8 mouse cellular contexts compared by ENCODE assay signal in the genomic region with DNA sequence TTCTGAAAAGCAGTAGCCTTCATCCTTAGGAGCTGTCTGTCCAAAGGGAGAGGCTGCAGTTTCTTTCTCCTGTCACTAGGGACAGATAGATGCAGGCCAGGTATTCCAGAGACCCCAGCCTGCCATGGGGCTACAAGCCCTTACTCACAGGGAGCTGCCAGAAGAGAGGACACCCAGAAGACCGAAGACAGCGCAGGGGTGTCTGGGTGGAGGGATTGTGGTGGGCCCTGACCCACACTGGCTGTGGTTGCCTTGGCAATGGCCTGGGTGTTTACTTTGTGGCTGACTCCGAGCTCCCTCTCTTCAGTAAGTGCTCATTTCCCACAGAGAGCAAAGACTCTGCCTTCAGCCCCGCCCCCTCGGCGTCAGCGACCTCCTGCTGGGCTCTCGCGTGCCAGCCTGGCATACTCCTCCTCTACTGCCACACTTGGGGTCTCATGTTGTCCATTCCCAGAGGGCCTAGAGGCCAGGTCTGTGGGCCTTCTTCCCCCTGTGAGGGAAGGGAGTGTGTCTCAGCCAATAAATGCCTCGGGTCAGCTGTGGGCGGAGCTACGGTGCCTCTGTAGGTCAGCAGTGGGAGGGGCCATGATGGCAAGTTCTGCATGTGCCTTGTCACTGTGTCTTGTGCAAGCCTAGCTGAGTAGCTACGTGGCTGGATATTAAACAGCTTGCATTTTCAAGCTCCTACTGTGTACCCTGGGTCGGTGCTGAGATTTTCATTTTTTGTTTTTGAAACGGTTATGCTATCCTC. TPM values are rescaled to one million over a fixed set of nuclear protein-coding genes. Genes with fewer than 3 reads are reported as not detected.
A peak's percentile ranks its signal among the peaks of the same experiment; 100 is the strongest.
DNase-seq lines count a peak whose midpoint lies in the region; ATAC-seq and TF ChIP-seq lines count a peak whose summit lies in the region.

No protein-coding gene starts in this region.

- peak overlapping the region; percentile 58 for H3K4me2 ChIP-seq in intestine, embryonic 15.5 days (replicated peaks)
- H3K4me2 ChIP-seq in liver, postnatal 0 days (ENCODE audit: low read depth, low read length): peak overlapping the region; percentile 73
- peak overlapping the region; percentile 63 for H3K4me2 ChIP-seq in neural tube, embryonic 12.5 days (replicated peaks)

- peak; percentile 49; the same call in 1 of the 2 replicates for TF ChIP-seq EP300 in liver, postnatal 0 days (IDR thresholded peaks at IDR 0.05; ENCODE audit: low read depth)

- 0 out of 2 replicates have a peak overlapping the region, but pooled peaks have one; percentile 12 for H3K9ac ChIP-seq in intestine, embryonic 15.5 days
- H3K9ac ChIP-seq in liver, postnatal 0 days (replicated peaks): peak overlapping the region; percentile 64
- 0 out of 2 replicates have a peak overlapping the region, but pooled peaks have one; percentile 35 for H3K9ac ChIP-seq in neural tube, embryonic 12.5 days

- WGBS in intestine, embryonic 15.5 days: 2% methylated on average over 15 of the region's 15 CpGs
- WGBS in liver, postnatal 0 days (ENCODE audit: insufficient replicate concordance): 0% methylated on average over 15 of the region's 15 CpGs
- WGBS in neural tube, embryonic 12.5 days: 5% methylated on average over 15 of the region's 15 CpGs

- no peaks in the 10 kb centered on the region for H3K36me3 ChIP-seq in intestine, embryonic 15.5 days
- H3K36me3 ChIP-seq in liver, postnatal 0 days (replicated peaks; ENCODE audit: insufficient read depth, low read length): no peaks in the 10 kb centered on the region; the same call in 1 of the 2 replicates
- no peaks in the 10 kb centered on the region for H3K36me3 ChIP-seq in neural tube, embryonic 12.5 days

- TF ChIP-seq CTCF in cortical plate, adult 2 months (IDR thresholded peaks at IDR 0.05; ENCODE audit: extremely low read depth, insufficient read depth, low read length): no peak
- TF ChIP-seq CTCF in liver, postnatal 0 days (IDR thresholded peaks at IDR 0.05; ENCODE audit: low read depth): peak; percentile 70

- H3K4me3 ChIP-seq in cortical plate, adult 2 months (ENCODE audit: insufficient read depth, low read length): 0 out of 2 replicates have a peak overlapping the region, but pooled peaks have one; percentile 7
- peak overlapping the region; percentile 36 for H3K4me3 ChIP-seq in intestine, embryonic 15.5 days (replicated peaks)
- H3K4me3 ChIP-seq in liver, postnatal 0 days (ENCODE audit: low read depth, low read length): peak overlapping the region; percentile 53
- H3K4me3 ChIP-seq in neural tube, embryonic 12.5 days: peak overlapping the region; percentile 32

- H3K27me3 ChIP-seq in intestine, embryonic 15.5 days (replicated peaks): no peaks in the 10 kb centered on the region
- H3K27me3 ChIP-seq in liver, postnatal 0 days (ENCODE audit: insufficient read depth, low read length): no peaks in the 10 kb centered on the region
- H3K27me3 ChIP-seq in neural tube, embryonic 12.5 days (replicated peaks): peaks cover 19% of the 10 kb centered on the region

- H3K27ac ChIP-seq in cortical plate, adult 2 months (ENCODE audit: insufficient read depth, low read length): peak overlapping the region; percentile 52; the same call in 1 of the 2 replicates
- peak overlapping the region; percentile 82 for H3K27ac ChIP-seq in intestine, embryonic 15.5 days
- H3K27ac ChIP-seq in liver, postnatal 0 days (ENCODE audit: low read depth): peak overlapping the region; percentile 100
- no peak overlapping the region for H3K27ac ChIP-seq in neural tube, embryonic 12.5 days

- intact Hi-C loops in gastrocnemius, postnatal 36 days (cut with DNase I): no loop called here

- ATAC-seq in intestine, embryonic 15.5 days: peak; percentile 85
- peak; percentile 81 for ATAC-seq in liver, postnatal 0 days
- peak; percentile 77 for ATAC-seq in neural tube, embryonic 12.5 days (ENCODE audit: low FRiP score, low read depth)

- H3K9me3 ChIP-seq in intestine, embryonic 15.5 days: no peaks in the 10 kb centered on the region
- no peaks in the 10 kb centered on the region for H3K9me3 ChIP-seq in liver, postnatal 0 days (ENCODE audit: low read length)
- H3K9me3 ChIP-seq in neural tube, embryonic 12.5 days: no peaks in the 10 kb centered on the region

- peaks cover 4% of the 10 kb centered on the region for H3K4me1 ChIP-seq in cortical plate, adult 2 months (ENCODE audit: control insufficient read depth, insufficient read depth, low read length)
- H3K4me1 ChIP-seq in intestine, embryonic 15.5 days (replicated peaks): peaks cover 53% of the 10 kb centered on the region
- peaks cover 66% of the 10 kb centered on the region for H3K4me1 ChIP-seq in liver, postnatal 0 days (ENCODE audit: insufficient read depth)
- peaks cover 29% of the 10 kb centered on the region for H3K4me1 ChIP-seq in neural tube, embryonic 12.5 days

- TF ChIP-seq POLR2A in cortical plate, adult 2 months (IDR thresholded peaks at IDR 0.05; ENCODE audit: extremely low read depth, insufficient read depth, low read length): no peak

- peak; percentile 58 to 62 for DNase-seq in right cerebral cortex, postnatal 10 days (ENCODE audit: low spot score in 2 of 2)
- DNase-seq in right cerebral cortex, postnatal 25 days: no peak
- peak; percentile 78 to 79 for DNase-seq in gastrocnemius, postnatal 36 days
- peak; percentile 96 for DNase-seq in liver, postnatal 0 days
- peak; percentile 83 for DNase-seq in thymus, postnatal 25 days

RNA-seq across cellular contexts. Expression of a gene that starts 19.5 kb away (rescaled TPM):
- polyA plus RNA-seq in cortical plate, adult 2 months (2012; rRNA removed): 70.2 and 71.5 TPM in 2 replicates
- total RNA-seq in gastrocnemius, postnatal 36 days (2021): 1 to 10 TPM; 5.4 to 6.6 TPM
- 4.2 and 4.6 TPM in 2 replicates for polyA plus RNA-seq in intestine, embryonic 15.5 days (2015; fragmentation: Nextera tagmentation; extraction: Ambion mirVana)
- 5.6 and 5.7 TPM in 2 replicates for polyA plus RNA-seq in liver, postnatal 0 days (2015; fragmentation: Nextera tagmentation; extraction: Ambion mirVana)
- polyA plus RNA-seq in neural tube, embryonic 12.5 days (2016; fragmentation: Nextera tagmentation; extraction: Ambion mirVana): 8.3 and 9.3 TPM in 2 replicates

Comparison
In these comparisons a context has a peak if more than half of its experiments do, and no peak if none do; other contexts are left out.
1. H3K9ac ChIP-seq: peak in every context shown above with its lines; median percentile 64 in liver, postnatal 0 days; 35 in neural tube, embryonic 12.5 days; 12 in intestine, embryonic 15.5 days.